Mouse (Mus musculus) right cerebral cortex, postnatal 36 days (tissue): ENCODE data around the gene Serp1.

Experiments
- DNase-seq, 2 experiments: peaks; one replicate each; pipeline ENCODE4 v3.0.0; 2022; ENCODE audit warnings: low spot score in 2 of 2, mixed read lengths in 1 of 2

The Serp1 gene

DNA sequence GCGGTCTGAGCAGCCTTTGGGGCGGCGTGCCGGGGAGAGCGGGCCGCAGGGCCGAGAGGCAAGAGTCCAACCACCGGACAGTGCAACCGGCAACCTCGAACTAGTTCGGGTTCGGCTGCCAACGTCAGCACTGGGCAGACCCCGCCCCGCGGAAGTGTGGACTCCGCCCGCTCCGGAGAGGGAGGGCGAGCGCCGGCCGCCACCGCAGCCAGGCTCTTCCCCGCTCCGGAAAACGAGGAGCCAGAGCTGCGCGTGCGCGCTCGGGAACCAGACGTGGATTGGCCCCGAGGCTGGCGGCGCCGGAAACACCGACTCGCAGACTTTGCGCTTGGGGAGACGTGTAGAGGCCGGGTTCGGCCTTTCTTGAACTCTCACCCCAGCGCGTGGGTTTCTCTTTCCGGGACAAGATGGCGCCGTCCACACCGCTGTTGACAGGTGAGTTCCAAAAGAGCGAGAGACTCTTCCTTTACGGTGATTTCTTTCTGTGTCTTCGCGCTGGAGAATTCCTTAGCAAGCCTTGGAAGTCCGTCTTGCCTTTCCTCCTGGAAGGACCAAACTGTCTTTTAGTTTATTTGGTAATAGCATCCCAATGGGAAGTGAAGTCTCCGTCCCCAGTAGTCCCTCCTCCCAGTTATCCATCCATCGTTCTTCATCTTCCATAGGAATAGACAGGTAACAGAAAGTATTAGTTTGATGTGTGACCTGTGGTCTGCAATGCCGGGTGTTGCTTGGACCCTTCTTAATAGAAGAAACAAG, at the start of gene Serp1, which contains the start of gene Eif2a:
Gene Serp1, minus strand, starts transcription at position 241 of the 756 bp plus-strand sequence.
Gene Eif2a, plus strand, starts transcription at position 170 of the 756 bp plus-strand sequence.
- peak; percentile 98 to 99 for DNase-seq

DNA sequence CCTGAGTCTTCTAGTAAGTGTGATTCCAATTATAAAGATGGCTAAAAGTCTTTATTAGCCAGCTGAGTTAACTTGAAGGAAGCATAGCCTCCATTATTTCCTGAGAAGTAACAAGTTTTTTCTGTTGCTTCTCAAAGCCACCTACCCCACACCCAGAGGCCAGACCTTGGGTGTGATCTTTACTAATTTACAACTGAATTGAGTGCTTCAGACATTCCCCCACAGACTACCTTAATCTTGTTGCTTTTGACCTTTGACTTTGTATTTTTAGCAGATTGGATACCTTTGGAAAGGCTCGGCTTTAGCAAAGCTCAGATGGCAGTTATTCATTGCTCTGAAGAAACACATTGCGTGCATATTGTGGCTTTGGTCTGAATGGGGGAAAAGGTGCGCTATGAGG, 45.1 kb upstream of the Serp1 start:
- no peak for DNase-seq

DNA sequence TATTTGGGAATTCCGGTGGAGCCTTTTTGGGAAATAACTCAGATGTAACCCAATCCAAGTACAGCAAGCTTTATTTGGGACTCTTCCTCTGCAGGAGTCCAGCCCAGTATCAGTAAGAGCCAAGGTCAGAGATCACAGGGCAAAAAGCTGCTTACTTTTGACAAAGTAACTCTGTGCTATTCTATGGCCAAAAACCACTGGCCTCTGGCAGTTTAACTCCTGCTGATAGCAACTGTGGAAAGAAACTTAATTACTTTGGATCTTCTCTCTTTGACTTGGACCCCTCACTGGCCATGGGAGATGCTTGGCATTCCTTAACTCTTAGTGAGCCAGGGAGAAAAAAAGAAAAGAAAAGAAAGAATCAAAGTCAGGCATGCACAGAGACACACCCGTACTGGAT, 35.7 kb upstream of the Serp1 start:
- no peak for DNase-seq

DNA sequence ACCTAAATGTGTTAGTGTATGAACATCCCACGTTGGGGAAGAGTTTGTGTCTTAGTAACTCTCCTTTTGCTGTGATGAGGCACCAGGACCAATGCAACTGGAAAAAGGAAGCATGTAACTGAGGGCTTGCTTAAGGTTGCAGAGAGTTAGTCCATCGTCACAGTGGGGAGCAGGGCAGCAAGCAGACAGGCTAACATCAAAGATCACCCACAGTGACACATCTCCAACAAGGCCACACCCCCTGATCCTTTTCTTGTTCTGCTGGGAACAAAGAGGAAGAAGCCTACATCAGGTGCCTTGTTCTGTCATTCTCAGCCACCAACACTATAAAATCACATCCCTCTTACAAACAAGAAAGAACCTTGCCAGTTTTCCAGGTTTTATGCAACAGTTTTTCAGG, 34.2 kb upstream of the Serp1 start:
- DNase-seq, result no peak

DNA sequence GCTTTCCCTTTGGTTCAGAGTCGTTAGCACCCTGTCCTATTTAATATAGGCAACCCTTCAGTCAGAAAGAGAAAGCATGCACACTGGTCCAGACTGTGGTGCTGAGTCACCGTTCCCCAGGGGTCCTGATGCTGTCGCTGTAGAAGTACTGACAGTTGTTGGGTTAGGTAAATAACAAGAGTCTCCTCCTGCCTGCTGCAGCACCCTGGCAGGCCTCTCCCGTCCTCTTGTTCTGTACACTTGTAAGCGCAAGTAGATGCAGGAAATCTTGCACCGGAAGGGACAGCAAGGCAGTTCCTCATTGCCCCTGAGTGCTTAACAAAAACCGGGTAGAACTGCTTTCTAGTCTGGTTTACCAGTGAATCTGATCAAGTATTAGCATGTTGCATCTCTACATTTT, 31.0 kb upstream of the Serp1 start:
- DNase-seq, result no peak

DNA sequence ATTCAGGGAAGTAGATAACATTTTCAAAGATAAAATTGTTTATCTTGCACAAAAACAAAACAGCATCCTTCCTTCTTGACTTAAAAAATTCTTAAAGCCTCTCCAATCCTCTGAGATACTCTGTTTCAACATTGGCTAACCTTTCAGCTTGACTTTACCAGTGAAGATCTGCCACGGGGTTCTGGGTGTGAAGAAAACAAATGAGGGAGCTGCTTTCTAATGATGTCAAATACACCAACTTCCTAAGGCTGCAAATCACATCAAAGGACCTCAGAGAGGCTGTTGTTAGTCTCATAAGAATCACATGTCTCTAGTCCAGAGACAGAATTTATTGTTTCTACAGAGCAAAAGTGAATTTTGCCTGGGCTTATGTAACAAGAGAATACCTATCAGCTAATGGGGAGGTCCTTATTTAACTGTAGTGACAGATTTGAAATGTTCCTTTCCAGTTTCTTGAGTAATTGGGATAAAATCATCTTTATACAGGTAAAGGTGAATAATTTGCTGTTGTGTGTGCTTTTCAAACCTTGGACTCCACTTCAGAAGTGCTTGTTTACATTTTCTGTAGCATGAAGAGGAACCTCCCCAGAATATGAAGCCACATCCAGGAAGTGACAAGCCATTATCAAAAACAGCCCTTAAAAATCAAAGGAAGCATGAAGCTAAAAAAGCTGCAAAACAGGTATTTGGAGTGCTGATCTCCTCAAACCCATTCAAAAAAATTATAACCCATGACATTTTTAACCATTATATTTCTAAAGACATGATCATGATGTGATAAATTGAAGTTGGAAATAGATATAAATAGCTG, 26.5 kb upstream of the Serp1 start:
- DNase-seq, result no peak

DNA sequence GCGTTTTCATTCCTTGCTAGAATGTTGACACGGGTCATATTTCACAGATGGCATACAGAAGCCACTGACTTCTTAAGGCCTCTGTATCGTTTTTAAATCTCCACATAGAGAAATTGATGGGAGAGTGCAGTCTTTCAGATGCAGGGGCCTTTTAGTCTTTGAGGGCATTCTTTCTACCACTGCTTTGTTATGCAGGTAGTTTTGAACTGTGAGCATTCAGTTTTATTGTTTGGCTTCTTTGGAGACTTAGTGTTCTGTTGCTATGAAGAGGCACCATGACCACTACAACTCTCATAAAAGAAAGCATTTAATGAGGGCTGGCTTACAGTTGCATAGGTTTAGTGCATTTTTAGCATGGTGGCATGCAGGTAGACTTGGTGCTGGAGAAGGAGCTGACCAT, 10.9 kb upstream of the Serp1 start:
- no peak for DNase-seq

DNA sequence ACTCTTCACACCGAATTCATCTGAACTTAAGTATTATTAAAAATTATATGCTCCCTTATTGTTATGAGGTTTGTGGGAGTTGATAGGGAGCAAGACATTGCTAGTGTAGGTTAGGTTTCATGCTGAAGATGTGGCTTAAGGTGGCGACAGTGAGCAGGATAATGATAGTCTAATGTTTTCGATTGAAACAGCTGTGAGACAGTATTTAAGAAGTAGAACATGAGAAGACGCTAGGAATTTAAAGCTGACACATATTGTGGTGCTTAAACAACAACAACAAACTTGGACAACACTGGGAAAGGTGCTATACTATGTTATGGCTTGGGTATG, 681 bp upstream of the Serp1 start:
- DNase-seq, result no peak

DNA sequence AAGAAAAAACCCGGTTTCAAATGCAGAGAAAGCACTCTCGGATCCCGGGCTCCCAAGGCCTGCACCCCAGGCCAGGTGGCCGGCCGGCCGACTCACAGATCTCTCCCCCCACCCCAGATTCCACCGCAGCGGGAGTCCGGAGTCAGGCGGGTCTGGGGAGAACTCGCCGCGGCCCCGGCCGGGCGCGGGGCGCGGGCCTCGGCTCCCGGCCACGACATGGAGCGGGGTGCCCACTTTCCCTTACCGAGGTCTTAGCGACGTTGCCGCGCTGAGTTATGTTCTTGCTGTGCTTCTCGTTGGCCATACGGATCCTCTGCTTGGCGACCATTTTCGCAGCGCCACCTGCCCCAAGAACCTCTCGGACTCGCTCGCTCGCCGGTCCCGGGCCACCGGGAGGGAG, 526 bp downstream of the Serp1 start:
- peak in 1 of 2 experiments; percentile 11 for DNase-seq

DNA sequence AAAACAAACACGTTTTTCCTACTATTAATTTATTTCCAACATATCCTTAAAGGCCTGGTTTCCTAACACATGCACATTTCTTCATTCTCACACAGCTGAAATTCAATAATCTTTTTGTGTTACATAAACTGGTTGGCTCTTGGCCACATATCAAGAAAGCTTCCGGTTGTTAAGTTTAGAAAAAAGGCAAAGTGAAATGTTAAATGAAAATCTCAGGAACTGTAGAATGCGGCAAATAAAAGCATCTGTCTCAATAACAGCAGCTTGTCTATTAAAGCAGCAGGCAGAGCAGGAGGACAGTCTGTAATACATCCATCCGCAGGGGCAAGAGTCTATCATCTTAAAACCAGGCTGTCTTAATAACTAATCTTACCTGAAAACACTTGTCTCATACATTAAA, 1.4 kb downstream of the Serp1 start:
- no peak for DNase-seq

DNA sequence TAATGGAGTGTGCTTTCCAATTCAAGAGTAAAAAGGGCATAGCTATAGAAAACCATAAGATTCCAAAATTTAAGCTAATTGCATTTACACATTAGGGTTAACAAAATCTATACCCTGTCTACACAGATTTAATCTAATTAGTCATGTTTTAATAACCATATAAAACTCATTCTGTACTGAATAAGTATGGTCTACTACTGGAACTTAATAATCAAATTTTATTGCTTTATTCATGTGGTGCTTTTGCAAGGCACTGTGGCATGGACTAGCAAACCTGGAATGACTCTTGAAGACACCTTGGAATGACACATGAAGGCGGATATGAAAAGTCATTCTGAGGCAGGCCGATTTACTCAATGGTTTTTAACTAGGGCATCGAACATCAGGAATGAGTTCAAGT, 2.3 kb downstream of the Serp1 start:
- no peak for DNase-seq

DNA sequence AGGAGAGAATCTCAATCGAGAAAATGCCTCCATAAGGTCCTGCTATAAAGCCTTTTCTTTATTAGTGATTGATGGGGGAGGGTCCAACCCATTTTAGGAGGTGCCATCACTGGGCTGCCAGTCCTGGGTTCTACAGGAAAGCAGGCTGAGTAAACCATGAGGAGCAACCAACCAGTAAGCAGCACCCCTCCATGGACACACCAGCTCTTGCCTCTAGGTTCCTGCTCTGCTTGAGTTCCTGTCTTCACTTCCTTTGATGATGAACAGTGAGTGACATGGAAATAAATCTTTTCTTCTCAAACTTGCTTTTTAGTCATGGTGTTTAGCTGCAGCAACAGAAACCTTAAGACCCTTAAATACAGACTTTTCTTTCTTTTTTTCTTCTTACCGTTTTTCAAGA, 4.3 kb downstream of the Serp1 start:
- DNase-seq, result no peak

DNA sequence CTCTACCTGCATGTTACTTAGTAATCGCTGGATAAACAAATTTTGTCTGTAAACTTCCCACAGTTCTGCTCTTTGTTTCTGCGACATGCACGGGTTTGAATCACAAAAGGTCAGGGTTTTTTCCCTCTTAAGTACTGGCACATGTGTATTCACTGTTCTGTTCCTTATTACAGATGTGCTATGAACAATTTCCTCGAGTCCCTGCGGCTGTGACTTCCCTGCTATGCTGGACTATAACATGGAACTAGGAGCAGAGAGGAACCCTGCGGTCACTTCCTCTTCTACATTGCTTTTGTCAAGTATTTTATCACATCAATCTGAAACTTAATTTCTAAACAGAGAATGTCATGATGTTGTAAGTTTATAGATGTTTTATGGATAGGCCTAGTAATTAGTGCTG, 5.4 kb downstream of the Serp1 start:
- no peak for DNase-seq

DNA sequence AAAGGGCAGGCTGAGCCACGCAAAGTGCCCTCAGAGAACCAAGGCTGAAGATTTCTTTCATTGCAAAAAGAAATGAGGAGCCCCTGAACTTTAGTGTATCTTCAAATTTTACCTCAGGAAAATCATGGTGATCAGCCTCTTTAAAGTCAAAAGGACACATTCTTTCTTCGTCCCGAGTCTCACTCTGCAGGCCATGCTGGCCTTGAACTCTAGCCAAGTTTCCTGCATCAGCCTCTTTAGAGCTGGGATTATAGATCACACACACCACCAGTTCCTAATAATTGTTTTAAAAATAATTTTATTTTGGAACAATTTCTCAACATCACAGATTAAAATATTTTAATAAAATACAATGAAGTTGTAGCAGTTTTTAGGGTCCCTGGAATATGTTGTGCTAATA, 6.2 kb downstream of the Serp1 start:
- DNase-seq, result no peak

DNA sequence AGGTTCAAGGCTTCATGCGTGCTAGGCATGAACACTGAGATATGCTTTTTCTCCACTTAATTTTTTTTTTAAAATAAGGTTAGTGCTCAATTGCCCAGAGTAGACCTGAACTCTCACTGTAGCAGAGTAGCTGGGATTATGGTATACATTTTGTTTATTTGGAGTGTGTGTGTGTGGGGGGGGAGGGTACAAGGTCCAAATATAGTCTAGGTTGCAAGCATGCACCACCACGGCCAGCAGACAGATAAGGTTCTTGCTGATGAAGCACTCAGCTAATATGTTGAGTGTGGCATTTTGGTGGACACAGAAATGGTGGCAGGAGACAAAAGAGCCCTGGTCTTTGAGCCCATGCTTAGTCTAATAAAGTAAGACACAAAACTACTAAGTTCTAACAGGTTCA, 6.7 kb downstream of the Serp1 start:
- DNase-seq, result no peak

DNA sequence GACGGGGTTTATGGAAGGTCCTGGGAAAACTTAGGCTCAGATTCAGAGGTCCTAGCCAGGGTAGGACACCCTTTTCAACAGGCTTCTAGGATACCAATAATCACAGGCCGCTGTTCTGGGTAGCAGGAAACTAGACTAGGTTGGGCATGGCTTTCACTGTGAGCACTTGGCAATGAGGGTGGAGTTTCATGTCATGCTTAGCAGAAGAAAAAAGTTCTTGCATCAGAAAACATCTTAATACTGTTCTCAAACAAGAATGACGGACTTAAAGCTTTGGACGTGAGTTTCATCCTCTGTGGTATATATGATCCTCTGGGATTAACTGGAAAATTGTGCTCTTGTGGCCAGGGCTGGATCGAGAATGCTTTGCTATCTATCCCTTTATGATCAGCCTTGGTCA, 7.9 kb downstream of the Serp1 start:
- DNase-seq, result no peak

DNA sequence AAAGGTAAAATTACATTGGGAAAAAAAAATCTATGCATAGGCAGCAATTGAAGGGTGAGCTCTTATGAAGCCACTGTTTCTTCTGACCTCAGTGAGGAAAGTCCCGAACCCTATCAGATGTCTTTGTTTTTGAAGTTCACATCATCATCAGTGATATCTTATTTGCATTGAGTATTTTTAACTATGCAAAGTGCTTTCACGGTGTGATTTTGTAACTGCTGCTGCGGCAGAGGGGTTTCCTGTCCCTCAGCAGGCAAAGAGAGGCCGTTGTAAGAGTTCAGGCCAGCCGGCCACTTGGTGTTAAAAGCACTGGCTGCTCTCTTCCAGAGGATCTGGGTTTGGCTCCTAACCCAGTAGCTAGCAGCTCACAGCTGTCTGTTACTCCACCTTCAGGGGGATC, 8.4 kb downstream of the Serp1 start:
- DNase-seq, result no peak

DNA sequence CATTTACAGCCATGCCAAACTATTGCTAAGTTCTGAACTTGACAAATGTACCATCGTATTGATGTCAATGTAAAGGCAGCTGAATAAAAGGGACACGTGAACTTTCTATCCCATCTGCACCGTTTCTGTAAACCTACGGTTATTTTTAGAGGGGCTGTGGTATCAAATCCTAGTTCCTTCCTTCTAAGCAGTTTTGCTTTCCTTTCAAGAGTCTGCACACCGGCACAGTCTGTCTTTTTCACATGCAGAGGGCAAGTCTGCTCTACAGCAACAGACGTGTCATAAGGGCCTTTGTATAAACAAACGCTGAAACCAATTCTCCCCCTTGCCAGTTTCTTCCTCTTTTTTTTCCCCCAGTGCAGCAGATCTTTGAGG, 9.1 kb downstream of the Serp1 start:
- DNase-seq, result no peak

DNA sequence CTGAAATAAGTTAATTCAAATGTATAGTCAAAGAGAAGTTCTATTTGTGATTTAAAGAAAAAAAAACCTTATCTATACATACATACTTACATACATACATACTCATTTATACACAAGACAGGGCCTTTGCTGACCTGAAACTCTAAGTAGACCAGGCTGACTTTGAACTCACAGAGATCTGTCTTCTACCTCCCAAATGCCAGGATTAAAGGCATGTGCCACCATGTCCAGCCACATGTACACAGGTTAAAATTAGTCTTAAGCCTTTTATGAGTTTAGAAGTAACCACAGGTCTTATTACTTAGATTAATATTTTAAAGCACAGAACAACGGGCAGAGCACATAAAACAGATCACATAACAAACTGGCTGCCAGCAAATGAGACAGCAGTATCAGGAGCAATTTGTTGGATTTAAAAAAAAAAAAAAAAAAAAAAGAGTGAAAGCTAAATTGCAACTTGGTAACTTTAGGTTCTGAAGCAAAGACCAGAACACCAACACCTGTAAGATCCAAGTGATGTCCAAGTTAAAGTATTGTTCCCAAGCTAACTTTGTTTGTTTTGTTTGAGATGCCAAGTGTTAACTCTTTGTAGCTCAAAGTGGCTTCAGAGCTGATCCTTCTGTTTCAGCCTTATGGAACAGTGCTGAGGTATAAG, 9.6 kb downstream of the Serp1 start:
- no peak for DNase-seq

DNA sequence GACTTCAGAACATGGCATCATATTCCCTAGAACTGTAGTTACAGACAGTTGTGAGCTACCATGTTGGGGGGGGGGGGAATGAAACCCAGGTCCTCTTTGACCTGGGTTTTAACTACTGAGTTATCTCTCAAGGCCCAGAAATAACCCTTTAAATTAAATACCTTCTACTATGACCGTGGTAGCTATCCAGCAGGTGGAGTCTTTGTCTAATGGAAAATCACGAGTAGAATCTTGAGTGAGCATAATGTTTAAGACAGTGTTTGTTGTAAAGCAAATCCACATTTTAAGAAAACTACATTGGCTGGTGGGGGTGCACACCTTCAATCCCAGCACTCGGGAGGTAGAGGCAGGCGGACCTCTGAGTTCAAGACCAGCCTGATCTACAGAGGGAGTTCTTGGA, 12.2 kb downstream of the Serp1 start:
- DNase-seq, result no peak

DNA sequence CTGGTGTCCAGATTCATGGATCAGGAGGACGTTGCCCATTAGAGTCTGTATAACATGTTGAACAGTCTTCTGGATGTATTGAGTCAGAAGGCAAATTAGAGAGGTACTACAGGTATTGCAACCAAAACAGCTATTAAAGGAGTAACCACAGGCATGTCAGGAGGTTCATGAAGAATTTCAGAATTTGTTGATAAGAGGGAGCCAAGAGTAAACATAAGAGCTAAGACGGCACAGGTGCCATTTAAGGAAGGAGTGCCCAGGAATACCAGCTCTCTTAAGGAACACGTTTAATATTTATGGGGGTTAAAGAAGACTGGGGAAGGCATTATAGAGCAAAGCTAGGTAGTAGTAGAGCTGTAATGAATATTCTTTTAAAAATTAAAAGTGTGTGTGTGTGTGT, 13.0 kb downstream of the Serp1 start:
- no peak for DNase-seq

DNA sequence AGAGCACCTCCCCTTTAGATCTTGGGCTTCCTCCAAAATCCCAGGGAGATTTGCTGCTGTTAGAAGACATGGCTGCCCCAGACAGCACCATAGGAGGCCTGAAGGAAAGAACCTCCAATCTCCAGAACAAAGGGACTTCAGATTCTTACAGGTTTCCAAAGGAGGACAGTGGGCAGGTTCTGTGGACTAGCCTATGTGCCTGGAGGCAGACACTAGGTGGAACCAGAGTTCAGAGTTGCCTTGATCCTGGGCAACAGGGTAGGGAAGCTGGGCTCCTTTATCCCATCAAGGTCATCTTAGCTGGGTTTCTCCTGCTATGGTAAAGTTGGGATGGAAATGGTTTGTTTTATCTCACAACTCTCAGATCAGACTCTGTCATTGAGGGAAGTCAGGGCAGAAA, 14.1 kb downstream of the Serp1 start:
- no peak for DNase-seq
